Mouse (Mus musculus): ENCODE measurements around the gene Prpf40a.
A peak's percentile ranks its signal among the peaks of the same experiment; 100 is the strongest.

The Prpf40a gene

GRCm38 (mm10) chr2:53190684-53191511 lies at the start of gene Prpf40a:
Gene Prpf40a, minus strand, starts transcription at chr2:53191284.
- peak; percentile 99 for DNase-seq (ENCODE audit: low spot score)

DNA sequence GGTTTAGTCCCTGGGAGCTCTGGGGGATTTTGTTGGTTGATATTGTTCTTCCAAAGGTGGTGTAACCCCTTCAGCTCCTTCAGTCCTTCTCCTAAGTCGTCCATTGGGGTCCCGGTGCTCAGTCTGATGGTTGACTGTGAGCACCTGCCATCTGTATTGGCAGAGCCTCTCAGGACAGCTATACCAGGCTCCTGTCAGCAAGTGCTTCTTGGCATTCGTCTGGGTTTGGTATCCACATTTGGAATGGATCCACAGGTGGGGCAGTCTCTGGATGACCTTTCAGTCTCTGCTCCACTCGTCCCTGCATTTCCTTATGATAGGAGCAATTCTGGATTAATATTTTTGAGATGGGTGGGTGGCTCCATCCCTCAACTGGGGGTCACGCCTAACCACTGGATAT lies 31.2 kb upstream of the Prpf40a start:
- no peak for DNase-seq (ENCODE audit: low spot score)

DNA sequence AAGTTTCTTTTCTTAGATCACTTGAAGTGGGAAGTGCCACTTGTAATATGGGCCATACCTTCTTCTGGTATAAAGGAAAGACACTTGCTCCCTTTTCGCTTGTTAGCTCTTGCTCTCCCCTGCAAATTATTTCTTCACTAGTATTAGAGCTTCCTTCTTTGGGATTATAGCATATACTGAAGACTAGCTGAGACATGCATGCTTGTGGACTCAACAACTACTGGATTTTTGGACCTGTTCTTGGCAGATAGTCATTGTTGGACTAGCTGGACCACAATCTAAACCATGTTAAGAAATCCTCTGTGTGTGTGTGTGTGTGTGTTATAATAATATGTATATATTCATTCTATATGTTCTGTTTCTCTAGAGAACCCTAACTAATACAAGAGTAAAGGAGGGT lies 22.4 kb upstream of the Prpf40a start:
- no peak for DNase-seq (ENCODE audit: low spot score)

- DNase-seq (ENCODE audit: low spot score) = no peak
These were observed 15.7 kb upstream of the Prpf40a start for GRCm38 (mm10) chr2:53206749-53207148.

DNA sequence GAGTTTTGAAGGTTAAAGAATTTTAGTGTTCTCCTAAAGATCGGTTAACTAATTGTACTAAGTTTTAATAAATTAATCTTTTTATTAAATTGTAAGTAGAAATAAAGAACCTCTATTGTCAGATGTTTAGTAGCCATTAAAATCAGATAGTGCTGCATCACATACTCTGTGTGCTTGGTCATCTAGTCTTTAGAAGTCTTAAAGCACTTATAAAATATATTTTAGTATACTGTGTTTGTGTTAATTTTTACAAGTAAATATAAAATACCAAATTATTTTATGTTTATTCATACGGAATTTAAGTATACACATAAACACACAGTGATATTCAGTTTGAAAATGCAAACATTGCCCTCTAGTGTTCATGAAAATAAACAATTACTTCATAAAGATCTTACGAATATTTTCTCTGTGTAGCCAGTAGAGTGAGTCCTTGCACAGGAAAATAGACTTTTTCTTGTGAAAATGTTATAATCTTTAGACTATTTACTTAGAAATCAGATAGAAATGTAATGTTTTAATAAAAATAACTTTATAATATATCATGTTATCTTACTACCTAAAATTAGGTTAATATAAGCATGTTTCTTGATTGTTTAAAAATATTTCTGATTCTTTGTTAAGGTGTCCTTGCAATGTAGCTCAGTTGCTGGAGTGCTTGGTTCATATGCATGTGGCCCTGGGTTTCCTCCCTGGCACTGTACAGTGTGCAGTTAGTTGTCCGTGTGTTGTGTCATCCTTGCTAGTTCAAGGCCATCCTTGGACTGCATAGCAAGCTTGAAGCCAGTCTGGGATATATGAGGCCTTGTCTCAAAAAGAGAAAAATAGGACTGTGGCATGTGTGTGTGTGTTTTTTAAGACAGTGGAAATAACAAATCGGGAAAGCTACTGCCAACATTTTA lies 13.5 kb upstream of the Prpf40a start:
- DNase-seq (ENCODE audit: low spot score) = no peak

DNA sequence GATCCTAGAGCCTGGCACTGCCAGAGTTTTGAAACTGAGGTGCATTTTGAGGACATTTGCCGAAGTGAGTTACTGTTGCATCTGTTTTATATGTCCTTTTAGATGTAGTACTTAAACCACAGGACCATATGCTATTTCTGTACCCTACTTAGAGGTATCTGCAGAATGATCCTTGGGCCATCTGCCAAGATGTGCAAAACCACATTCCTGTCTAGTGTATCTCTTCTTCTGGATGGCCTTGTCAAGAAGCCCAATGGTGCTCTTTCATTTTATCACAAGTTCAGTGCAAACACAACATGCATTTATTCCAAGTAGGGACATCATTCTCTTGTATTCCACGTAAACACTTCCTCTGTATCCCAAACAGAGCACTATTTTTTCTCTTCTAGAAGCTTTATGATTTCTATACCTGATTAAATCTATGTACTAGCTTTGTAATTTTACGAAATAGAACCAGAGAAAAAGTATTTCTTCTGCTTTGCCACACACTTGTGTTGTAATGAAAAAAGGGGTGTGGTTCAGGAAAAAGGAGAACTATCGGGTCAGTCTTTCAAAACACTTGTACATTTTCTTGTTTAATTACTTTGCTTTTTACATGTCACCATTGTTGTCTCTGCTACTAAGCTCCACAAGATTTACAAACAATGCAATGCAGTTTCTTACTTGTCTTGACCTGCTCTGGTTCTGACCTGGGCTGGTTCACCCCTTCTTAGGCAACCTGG lies 9.2 kb upstream of the Prpf40a start:
- DNase-seq (ENCODE audit: low spot score) = peak; percentile 26

DNA sequence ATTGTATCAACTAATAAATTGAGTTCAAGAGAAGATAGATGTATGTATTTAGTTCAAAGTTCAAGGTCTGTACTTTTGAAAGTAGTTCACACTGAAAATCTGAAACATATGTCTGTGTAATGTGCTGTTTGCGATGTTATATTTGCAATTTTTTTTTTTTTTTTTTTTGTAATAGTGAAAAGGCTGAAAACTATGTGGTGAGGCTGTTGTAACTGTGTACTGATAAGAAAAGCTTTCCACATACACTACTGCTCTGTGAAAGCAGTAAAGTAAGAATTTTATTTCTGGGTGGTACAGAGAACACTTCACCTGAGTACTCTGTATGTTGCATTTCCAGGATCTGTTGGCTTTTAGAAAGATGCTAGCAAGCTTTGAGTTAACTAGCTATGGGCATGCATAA lies 8.1 kb upstream of the Prpf40a start:
- DNase-seq (ENCODE audit: low spot score) = no peak

GRCm38 (mm10) chr2:53196431-53196830 lies 5.3 kb upstream of the Prpf40a start:
- no peak for DNase-seq (ENCODE audit: low spot score)

GRCm38 (mm10) chr2:53192386-53192785 lies 1.3 kb upstream of the Prpf40a start:
- no peak for DNase-seq (ENCODE audit: low spot score)

DNA sequence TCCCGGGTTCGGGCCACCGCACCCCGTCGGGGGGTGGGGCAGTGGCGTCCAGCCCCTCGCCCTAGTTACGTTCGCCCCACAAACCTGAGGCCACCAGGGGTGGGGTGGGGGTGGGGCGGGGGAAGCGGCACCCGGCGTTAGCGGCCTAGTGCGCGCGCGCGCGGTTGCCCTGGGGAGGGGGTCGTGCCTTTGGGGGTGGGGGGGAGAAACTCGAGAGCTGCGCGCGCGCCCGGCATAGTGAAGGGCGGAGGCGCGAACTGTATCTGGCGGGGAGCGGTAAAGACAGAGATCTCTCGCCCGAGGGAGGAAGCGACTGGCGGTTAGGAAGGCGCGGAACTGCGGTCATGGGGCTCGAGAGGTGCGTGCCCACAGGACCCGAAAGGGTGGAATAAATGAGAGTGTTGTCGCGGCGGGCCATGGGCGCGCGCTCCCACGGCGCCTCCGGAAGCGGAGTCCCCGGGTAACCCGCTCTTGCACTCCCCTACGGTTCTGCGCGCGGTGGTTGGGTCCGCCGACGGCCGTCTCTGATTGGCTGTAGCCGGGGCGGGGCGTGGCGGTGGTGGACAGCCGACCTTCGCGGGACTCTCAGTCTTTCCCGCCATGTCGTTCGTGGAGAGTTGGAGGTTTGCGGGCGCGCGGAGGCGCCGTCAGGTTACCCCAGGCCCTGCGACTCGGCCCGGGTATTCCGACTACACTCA lies 588 bp upstream of the Prpf40a start, which contains the start of gene Arl6ip6:
Arl6ip6 (plus strand) TSS at position 204 of the 698 bp plus-strand sequence.
- peak; percentile 98 for DNase-seq (ENCODE audit: low spot score)

DNA sequence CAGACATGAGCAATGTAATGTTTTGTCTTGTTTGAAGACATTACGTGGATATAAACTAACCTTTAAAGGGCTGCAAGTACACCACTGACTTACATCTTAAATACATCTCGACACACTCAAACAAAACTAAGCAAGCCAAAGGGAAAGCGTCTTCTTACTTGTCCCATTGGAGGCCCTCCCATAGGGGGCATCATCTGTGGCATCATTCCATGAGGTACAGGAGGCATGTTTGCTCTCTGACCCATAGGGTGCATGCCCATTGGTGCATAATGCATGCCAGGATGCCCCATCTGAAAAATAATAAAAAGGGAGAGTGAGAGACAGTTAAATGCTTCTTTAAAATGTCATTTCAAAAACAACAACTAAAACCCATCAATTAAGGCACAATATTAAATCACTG lies 1.3 kb downstream of the Prpf40a start:
- no peak for DNase-seq (ENCODE audit: low spot score)

GRCm38 (mm10) chr2:53179876-53180275 lies 11.2 kb downstream of the Prpf40a start:
- no peak for DNase-seq (ENCODE audit: low spot score)

DNA sequence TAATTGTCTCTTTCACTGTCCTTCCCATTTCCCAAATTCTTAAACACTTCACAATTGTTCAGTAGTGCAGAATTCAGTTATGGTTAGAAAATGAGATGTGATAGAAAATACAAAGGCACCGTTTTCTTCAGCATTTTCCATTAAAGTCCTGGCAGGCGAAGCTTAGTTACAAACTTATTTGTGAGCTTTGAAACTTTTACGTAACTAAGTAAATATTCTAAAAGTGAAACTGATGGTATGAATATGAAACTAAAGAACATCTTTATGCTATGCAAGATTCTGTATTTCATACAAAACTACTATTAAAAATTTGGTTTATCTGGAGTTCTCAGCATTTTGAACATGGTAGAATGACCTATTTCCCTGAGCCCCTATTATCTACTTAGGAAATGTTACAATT lies 12.1 kb downstream of the Prpf40a start:
- DNase-seq (ENCODE audit: low spot score) = no peak

DNA sequence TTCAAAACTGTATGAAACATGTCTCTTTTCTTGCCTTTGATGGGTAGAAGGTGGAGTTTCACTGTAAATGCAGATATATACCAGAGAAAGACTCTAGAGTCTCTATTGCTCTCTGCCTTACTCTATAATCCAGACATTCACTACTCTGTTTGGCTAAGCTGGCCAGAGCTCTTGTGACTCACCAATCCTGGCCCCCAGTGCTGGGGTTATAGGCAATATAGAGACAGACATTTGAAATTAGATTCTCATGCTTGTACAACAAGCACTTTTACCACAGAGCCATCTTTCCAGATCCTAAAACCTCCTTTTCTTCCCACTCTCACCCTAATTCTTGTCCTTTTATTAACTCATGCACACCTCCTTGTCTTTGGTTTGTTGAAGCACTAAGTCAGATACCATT lies 17.1 kb downstream of the Prpf40a start:
- DNase-seq (ENCODE audit: low spot score) = no peak

DNA sequence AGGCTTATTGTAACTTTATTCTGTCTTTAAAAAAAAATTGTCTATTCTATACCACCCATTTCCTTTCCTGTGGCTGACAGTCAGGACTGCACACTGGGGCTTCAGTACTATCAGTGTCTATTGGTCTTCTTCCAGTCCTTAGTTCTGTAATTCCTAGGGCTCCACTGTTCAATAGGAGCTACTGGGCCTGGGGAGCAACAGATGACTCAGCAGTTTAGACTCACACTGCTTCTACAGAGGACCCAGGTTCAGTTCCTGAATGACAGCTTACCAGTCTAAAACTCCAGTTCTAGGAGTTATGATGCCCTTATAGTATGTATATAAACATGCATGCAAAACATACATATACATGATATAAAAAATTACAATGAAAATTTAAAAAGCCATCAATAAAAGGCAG lies 44.2 kb downstream of the Prpf40a start:
- no peak for DNase-seq (ENCODE audit: low spot score)

DNA sequence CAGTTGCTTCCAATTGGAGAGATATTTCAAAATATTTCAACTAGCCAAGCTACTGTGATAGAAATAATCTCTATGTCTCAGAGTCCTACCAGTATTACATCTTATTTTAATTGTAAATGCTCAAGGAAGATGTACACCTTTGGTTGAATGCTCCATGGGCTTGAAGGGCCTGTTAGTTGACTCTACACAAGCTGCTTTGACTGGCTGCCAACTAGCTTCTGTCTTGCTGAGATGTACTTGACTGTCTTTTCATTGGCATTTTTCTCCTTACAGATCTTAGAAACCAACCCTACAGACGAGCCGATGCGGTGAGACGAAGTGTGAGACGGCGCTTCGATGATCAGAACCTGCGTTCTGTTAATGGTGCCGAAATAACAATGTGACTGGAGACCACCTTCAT lies 59.5 kb downstream of the Prpf40a start:
- DNase-seq (ENCODE audit: low spot score) = no peak

GRCm38 (mm10) chr2:53129070-53129469 lies 62.0 kb downstream of the Prpf40a start:
- no peak for DNase-seq (ENCODE audit: low spot score)

- no peak for DNase-seq (ENCODE audit: low spot score)
These were observed 65.1 kb downstream of the Prpf40a start for GRCm38 (mm10) chr2:53125998-53126397.

GRCm38 (mm10) chr2:53121797-53122196 lies 69.3 kb downstream of the Prpf40a start:
- no peak for DNase-seq (ENCODE audit: low spot score)

GRCm38 (mm10) chr2:53108547-53108946 lies 82.5 kb downstream of the Prpf40a start:
- DNase-seq (ENCODE audit: low spot score) = no peak

- no peak for DNase-seq (ENCODE audit: low spot score)
These were observed 84.6 kb downstream of the Prpf40a start for GRCm38 (mm10) chr2:53106472-53106871.

GRCm38 (mm10) chr2:53106056-53106455 lies 85.0 kb downstream of the Prpf40a start:
- DNase-seq (ENCODE audit: low spot score) = no peak

All from ovary, postnatal 36 days (tissue).